Mouse (Mus musculus) heart, embryonic 10.5 days (tissue): ENCODE measurements around the gene Rufy1. TPM values are rescaled to one million over a fixed set of nuclear protein-coding genes. Genes with fewer than 3 reads are reported as not detected.

Source experiments
- DNase-seq: peaks from one replicate; pipeline ENCODE4 v3.0.0-alpha.2; 2017; ENCODE audit warnings: low spot score
- H3K27ac ChIP-seq: fragments of 300-500 bp; sonication (generic); 2 replicates; pipeline ENCODE4 v1.5.1; 2016; ENCODE audit warnings: mild to moderate bottlenecking
- H3K27me3 ChIP-seq: fragments of 300-500 bp; sonication (generic); 2 replicates; pipeline ENCODE4 v1.6.1; 2016; ENCODE audit warnings: mild to moderate bottlenecking; ENCODE audit not compliant: poor library complexity, insufficient read depth, severe bottlenecking
- H3K36me3 ChIP-seq: fragments of 300-500 bp; sonication (generic); 2 replicates; pipeline ENCODE4 v1.6.1; 2016; ENCODE audit warnings: mild to moderate bottlenecking, moderate library complexity
- H3K4me1 ChIP-seq: fragments of 300-500 bp; sonication (generic); 2 replicates; pipeline ENCODE4 v1.6.1; 2016; ENCODE audit warnings: mild to moderate bottlenecking
- H3K4me3 ChIP-seq: fragments of 300-500 bp; sonication (generic); 2 replicates; pipeline ENCODE4 v1.5.1; 2016; ENCODE audit warnings: mild to moderate bottlenecking, moderate library complexity
- H3K9me3 ChIP-seq: fragments of 300-500 bp; sonication (generic); 2 replicates; pipeline ENCODE4 v1.6.1; 2016; ENCODE audit warnings: mild to moderate bottlenecking, moderate library complexity
- WGBS: fragments of 180-500 bp; shearing (Covaris S2); methylation state at CpG from one replicate; pipeline ENCODE4 v1.1.7; 2016; 5-methylcytosine and 5-hydroxymethylcytosine counted together
- polyA plus RNA-seq: library from polyadenylated mRNA; unstranded; fragments of >200 nt; fragmentation: Nextera tagmentation; extraction: Ambion mirVana; gene quantifications from 2 replicates; pipeline ENCODE4 v1.2.1, GENCODE M21; 2016

The Rufy1 gene
- polyA plus RNA-seq, 1 experiment from 2014 or later, result 16.6 TPM

DNA sequence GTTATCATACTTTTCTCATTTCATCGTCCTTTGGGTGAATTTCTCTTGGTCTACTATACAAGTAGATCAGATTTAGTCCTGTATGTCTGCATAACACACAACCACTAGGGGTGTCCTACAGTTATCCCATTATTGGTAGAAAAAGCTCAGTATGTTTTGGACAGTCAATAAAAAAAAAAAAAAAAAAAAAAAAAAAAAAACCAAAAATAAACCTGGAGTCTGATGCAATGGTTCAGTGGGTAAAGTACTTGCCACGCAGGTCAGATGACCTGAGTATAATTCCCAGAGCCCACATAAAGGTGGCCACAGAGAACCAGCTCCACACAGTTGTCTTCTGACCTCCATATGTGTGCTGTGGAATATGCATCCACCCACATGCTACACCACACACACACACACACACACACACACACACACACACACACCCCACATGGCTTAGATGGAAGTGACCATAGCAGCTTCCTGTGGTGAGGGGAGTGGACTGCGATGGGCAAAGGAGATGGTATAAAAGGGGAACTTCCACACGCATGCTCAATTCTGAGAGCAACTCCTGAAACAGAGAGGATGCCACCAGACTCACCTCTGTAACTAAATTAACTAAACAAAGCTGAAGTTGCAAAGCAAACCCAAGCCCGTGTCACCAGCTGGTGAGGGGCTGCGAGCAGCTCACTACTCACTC is 15.2 kb downstream of the Rufy1 start:
- Histone ChIP-seq H3K9me3 (no peaks in the 10 kb centered on the region), H3K4me3 (no peak overlapping the region), H3K27me3 (no peaks in the 10 kb centered on the region), H3K4me1 (no peaks in the 10 kb centered on the region), H3K36me3 (peaks cover 44% of the 10 kb centered on the region), H3K27ac (no peak overlapping the region)
- DNase-seq, result no peak
- 88% methylated on average over 6 of the region's 6 CpGs for WGBS

DNA sequence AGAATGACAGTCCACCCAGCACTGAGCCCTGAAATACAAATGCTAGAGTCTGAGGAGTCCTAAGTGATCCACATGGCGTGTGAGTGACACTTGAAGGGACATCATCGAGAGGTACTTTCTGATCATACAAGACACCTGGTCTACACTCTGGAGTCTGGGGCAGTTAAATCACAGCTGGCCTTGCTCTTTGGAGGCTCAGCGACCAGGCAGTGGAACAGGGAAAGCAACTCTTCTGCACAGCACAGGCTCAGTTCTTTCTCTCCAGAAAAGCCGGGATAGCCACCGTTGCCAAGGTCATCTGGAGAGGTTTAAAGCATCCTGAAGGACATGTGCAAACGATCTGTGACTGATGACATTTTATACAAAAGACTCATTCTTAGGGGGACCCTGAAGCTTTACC is 23.7 kb downstream of the Rufy1 start:
- no peak for DNase-seq
- WGBS, result 67% methylated on average over 6 of the region's 6 CpGs
- Histone ChIP-seq H3K4me1 (peaks cover 12% of the 10 kb centered on the region; the same call in 1 of the 2 replicates), H3K27me3 (no peaks in the 10 kb centered on the region), H3K27ac (no peak overlapping the region), H3K9me3 (no peaks in the 10 kb centered on the region), H3K36me3 (peaks cover 37% of the 10 kb centered on the region), H3K4me3 (no peak overlapping the region)

DNA sequence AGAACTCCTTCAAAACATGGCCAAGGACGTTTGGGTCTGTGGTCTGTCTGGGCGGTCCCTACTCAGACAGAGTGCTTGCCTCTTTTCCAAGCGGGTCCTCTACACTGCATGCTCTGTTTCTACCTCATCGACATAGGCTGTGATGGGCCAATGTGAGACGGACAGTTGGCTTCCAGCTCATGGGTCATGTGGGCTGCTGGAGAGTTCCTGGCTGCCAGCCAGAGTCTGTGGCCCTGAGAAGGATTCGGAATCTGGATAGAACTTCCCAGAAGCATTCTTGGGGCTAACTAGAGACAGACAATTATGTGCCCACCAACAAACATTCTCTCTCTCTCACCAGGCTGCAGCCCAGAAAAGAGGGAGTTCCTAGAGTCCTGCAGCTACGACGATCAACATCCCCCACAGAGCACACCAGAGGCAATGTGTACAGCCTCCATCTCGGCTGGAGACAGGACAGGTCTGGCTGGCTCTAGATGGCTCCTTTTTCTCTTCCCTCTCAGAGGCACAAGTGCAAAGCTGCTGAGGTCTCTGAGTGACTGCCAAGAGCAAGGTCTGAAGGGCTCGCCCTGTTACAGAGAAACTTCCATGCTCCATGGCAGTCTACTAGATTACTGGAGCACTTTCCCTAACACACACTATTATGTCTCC is 27.4 kb downstream of the Rufy1 start:
- H3K27me3 ChIP-seq, result no peaks in the 10 kb centered on the region
- DNase-seq, result peak; percentile 73
- WGBS, result 64% methylated on average over 10 of the region's 10 CpGs
- no peak overlapping the region for H3K27ac ChIP-seq
- H3K4me3 ChIP-seq, result no peak overlapping the region
- H3K36me3 ChIP-seq, result peaks cover 51% of the 10 kb centered on the region
- peaks cover 12% of the 10 kb centered on the region; the same call in 1 of the 2 replicates for H3K4me1 ChIP-seq
- no peaks in the 10 kb centered on the region for H3K9me3 ChIP-seq

DNA sequence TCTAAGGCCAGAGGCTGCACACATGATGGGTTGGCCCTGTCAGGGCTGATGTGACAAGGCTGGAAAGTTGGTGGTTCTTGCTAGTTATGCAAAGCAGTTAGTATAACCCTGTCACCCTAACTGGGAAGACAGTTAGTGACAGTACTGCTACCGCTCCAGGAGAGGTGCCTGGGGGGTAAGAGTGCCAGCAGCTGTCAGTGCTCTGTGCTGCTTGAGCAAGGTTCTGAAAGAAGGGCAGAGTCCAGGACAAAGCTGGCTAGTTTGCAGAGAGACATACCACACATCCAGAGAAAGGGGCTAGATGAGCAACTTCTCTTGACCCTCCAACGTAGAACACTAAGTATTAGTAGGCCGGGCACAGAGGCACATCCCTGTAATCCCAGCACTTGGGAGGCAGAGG is 28.4 kb downstream of the Rufy1 start:
- Histone ChIP-seq H3K4me1 (peaks cover 12% of the 10 kb centered on the region; the same call in 1 of the 2 replicates), H3K9me3 (no peaks in the 10 kb centered on the region), H3K4me3 (no peak overlapping the region), H3K27me3 (no peaks in the 10 kb centered on the region), H3K27ac (no peak overlapping the region), H3K36me3 (peaks cover 60% of the 10 kb centered on the region)
- DNase-seq, result peak; percentile 50
- 89% methylated on average over 3 of the region's 3 CpGs for WGBS

DNA sequence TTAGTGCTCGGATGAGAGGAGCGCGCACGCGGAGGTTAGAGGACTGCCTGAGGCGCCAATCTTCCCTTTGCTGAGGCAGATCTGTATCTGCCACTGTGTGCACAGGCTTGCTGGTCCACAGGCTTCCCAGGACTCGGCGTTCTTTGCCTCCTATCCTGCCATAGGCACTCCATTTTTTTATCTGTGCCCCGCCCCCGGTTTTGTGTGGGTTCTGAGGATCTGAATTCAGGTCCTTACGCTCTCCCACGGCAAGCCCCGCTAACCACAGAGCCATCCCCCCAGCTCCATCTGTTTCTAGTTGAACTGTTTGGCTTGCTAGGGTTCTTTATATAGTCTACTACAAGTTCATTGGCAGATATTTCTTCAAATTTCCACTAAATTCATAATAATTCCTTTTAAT is 32.1 kb downstream of the Rufy1 start:
- H3K4me1 ChIP-seq, result peaks cover 13% of the 10 kb centered on the region; the same call in 1 of the 2 replicates
- H3K9me3 ChIP-seq, result no peaks in the 10 kb centered on the region
- no peaks in the 10 kb centered on the region for H3K27me3 ChIP-seq
- WGBS, result 84% methylated on average over 13 of the region's 13 CpGs
- H3K36me3 ChIP-seq, result peaks cover 60% of the 10 kb centered on the region
- H3K4me3 ChIP-seq, result no peak overlapping the region
- no peak overlapping the region for H3K27ac ChIP-seq
- DNase-seq, result peak; percentile 47

DNA sequence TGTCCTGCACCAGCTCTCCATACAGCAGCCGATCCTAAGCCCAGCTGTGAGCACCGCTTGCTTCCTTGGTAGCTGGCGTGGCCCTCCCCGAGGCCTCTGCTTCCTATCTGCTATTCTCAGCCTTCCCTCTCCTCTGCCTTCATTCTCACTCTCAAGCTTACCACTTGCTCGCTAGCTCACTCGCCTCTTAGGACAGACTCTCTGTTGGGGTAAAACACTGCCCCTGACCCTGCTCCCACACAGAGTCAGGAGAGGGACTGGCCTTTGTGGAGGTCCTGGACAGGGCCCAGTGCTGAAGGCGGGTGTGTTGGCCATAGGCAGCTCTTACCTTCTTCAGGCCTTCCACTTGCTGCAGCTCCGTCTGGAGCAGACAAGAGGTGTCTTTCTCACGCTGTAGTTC is 33.6 kb downstream of the Rufy1 start:
- WGBS, result 70% methylated on average over 9 of the region's 9 CpGs
- Histone ChIP-seq H3K4me3 (no peak overlapping the region), H3K9me3 (no peaks in the 10 kb centered on the region), H3K4me1 (0 out of 2 replicates have a peak, but pooled peaks cover 7% of the 10 kb centered on the region), H3K27me3 (no peaks in the 10 kb centered on the region), H3K36me3 (peaks cover 59% of the 10 kb centered on the region), H3K27ac (no peak overlapping the region)
- DNase-seq, result peak; percentile 62

DNA sequence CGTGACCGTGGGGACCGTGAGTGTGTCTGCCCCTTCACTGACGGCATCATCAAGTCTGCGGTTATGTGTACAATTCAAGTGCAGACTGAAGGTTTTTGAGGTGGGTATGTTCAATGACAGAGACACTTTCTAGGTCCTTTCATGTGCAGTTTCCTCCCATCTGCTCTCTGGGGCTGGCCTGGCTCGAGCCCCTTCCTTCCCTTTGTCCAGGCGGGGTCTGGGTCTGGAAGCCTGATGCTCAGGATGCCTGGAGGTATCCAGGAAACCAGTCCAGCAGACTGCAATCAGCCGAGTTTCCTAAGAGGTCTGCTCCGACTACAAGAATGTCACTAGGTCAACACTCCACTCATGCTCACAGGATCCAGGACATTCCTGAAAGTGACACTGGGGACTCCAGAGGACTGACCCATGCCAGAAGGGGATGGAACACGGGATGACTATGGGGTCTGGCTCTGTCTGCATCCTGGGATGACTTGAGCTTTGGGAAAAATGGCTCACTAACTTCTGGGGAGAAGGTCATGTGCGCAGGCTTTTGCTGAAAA is 34.1 kb downstream of the Rufy1 start:
- peaks cover 56% of the 10 kb centered on the region for H3K36me3 ChIP-seq
- H3K4me3 ChIP-seq, result no peak overlapping the region
- WGBS, result 75% methylated on average over 11 of the region's 11 CpGs

DNA sequence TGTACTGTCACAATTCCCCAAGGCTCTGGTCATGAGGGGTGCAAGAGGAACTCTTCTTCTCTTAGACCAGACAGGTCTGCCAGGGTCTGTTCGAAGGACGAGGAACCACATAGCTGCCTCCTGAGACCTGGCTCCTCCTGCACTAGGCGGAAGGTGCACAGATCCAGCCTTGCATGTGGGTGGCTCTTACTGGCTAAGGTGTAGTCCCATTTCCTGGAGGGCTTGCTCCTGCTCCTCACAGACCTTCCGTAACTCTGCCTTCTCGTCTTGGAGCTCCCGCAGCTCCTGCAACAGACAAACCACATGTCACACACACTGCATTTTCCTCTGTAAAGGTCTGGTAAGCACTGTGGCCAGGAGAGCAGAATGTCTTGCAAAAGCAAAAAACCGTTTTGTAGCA is 36.2 kb downstream of the Rufy1 start:
- Histone ChIP-seq H3K9me3 (no peaks in the 10 kb centered on the region), H3K4me3 (no peak overlapping the region), H3K27me3 (no peaks in the 10 kb centered on the region), H3K4me1 (peaks cover 14% of the 10 kb centered on the region; the same call in 1 of the 2 replicates), H3K36me3 (peaks cover 49% of the 10 kb centered on the region), H3K27ac (no peak overlapping the region)
- peak; percentile 70 for DNase-seq
- WGBS, result 87% methylated on average over 7 of the region's 7 CpGs

More for the DNA sequence above, 34.1 kb downstream of the Rufy1 start:
- H3K9me3 ChIP-seq, result no peaks in the 10 kb centered on the region
- H3K4me1 ChIP-seq, result peaks cover 8% of the 10 kb centered on the region; the same call in 1 of the 2 replicates
- peak; percentile 74 for DNase-seq
- H3K27ac ChIP-seq, result no peak overlapping the region
- H3K27me3 ChIP-seq, result no peaks in the 10 kb centered on the region

DNA sequence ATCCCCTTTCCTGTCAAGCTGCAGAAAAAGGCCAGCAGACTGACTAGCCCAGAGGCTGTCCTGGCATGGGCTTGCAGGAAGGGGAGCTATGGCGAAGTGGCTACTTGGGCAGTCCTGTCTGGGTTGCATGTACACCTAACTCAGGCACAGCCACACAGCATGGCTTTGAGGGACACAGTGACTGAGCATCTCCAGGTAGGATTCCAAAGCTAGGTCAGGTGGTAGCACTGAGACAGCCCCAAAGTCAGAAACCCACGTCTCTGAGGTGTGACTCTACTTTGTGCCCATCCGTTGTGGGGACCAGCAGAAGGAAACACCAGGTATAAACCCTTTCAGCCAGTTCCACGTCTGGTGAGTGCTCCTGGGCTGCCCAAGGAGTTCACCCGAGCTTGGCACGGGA is 37.6 kb downstream of the Rufy1 start:
- 84% methylated on average over 6 of the region's 6 CpGs for WGBS

DNA sequence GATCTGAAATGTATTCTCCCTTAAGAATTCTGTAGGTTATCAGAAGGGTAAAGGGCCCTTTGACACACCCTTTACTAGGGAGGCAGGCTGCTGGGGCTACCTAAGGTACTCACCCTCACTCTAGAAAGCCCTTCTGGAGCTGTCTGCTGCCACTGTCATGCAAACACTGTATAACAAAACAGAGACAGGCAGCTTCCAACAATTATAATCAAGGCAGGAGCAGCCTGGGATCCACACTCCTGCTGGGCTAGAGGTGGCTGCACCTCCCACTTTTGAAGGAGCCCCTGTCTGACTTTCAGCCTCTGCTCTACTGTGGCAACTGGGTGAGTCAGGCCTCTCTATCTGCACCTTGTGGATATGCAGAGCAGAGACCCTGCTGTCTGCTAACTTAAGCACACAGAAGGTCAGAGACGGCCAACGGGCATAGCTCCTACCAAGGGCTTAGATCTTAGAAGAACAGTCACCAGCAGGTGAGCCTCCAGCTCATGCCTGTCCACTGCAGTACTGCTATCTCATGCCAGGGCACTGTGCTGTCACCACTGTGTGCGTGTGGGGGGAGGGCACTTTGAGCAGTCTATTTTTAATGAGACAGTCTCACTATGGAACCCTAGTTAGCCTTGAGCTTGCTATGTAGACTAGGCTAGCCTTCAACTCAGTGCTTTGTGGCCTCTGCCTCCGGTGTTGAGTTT is 39.5 kb downstream of the Rufy1 start:
- peak overlapping the region; percentile 56; the same call in 1 of the 2 replicates for H3K27ac ChIP-seq
- peak; percentile 75 for DNase-seq
- H3K27me3 ChIP-seq, result no peaks in the 10 kb centered on the region
- 47% methylated on average over 4 of the region's 4 CpGs for WGBS
- H3K4me1 ChIP-seq, result peaks cover 7% of the 10 kb centered on the region; the same call in 1 of the 2 replicates
- no peaks in the 10 kb centered on the region for H3K9me3 ChIP-seq
- H3K36me3 ChIP-seq, result peaks cover 55% of the 10 kb centered on the region
- H3K4me3 ChIP-seq, result no peak overlapping the region

More for the DNA sequence above, 37.6 kb downstream of the Rufy1 start:
- Histone ChIP-seq H3K4me3 (no peak overlapping the region), H3K9me3 (no peaks in the 10 kb centered on the region), H3K36me3 (peaks cover 46% of the 10 kb centered on the region), H3K27me3 (no peaks in the 10 kb centered on the region), H3K4me1 (peaks cover 14% of the 10 kb centered on the region; the same call in 1 of the 2 replicates), H3K27ac (no peak overlapping the region)
- DNase-seq, result peak; percentile 70

DNA sequence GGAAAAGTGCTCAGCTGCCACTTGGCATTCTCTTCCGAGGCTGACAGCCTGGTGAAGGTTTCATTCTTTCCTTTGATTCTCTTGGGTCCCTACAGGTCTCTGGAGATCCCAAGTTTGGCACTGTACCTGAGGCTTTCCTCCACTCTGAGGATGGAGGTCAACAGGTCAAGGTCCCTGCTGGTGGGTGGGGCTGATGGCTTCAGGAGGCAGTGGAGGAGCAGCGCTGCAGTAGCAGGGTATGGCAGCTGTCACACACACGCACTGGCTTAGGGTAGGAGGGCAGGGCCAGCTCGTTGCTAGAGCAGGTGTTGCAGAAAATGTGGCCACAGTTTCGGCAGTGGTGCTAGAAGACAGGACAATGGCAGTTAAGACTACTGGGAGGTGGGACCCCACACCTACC is 41.3 kb downstream of the Rufy1 start:
- no peaks in the 10 kb centered on the region for H3K9me3 ChIP-seq
- H3K27ac ChIP-seq, result no peak overlapping the region
- H3K27me3 ChIP-seq, result no peaks in the 10 kb centered on the region
- no peak overlapping the region for H3K4me3 ChIP-seq
- H3K36me3 ChIP-seq, result peaks cover 71% of the 10 kb centered on the region
- WGBS, result 68% methylated on average over 5 of the region's 5 CpGs
- peak; percentile 74 for DNase-seq
- H3K4me1 ChIP-seq, result peaks cover 7% of the 10 kb centered on the region; the same call in 1 of the 2 replicates

DNA sequence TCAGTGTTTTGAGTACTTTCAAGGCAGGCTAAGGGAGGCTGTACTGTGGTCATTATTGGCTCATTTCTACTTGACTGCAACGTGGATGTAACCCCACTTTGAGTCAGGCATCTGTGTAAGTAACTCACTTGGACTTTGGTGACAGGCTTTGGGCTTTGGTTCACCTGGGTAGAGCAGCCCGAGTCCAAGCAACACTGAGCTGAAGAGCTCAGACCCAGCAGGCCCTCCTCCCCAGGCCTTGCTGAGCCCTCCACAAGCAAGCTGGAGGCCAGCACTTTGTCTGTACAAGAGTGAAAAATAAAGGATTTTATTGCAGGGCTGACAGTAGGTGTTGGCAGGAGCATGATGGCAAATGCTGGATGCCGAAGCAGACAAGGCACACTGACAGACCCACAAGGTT is 41.9 kb downstream of the Rufy1 start:
- Histone ChIP-seq H3K9me3 (no peaks in the 10 kb centered on the region), H3K4me1 (peaks cover 7% of the 10 kb centered on the region; the same call in 1 of the 2 replicates), H3K36me3 (peaks cover 71% of the 10 kb centered on the region), H3K27me3 (no peaks in the 10 kb centered on the region), H3K4me3 (no peak overlapping the region), H3K27ac (no peak overlapping the region)
- DNase-seq, result peak; percentile 72
- 77% methylated on average over 3 of the region's 3 CpGs for WGBS
